ENCODE assay signal across 14 mouse cellular contexts in genomic region chr4:94147964-94148533, GRCm38 (mm10).
"Had no signal": no experiment of that assay in that cellular context is flagged by ENCODE, and none has a peak within 500 bp of the region (broad histone marks: within the 10 kb centered on the region; RNA-seq: fewer than 3 reads in every experiment).

No protein-coding gene starts in this region.

- H3K9ac ChIP-seq: kidney, embryonic 15.5 days; limb, embryonic 13.5 days; liver, embryonic 14.5 days; liver, postnatal 0 days had no signal

- H3K27ac ChIP-seq: kidney, embryonic 15.5 days; limb, embryonic 13.5 days; liver, embryonic 14.5 days had no signal

- ATAC-seq: liver, postnatal 0 days had no signal

- DNase-seq: kidney, postnatal 10 days; kidney, postnatal 36 days; layer of hippocampus, postnatal 36 days; left cerebral cortex, postnatal 4 days; liver, postnatal 0 days; lung, postnatal 14 days; lung, postnatal 4 days; midbrain, embryonic 14.5 days; thymus, adult 18-20 months; thymus, postnatal 36 days had no signal

- H3K4me1 ChIP-seq: kidney, embryonic 15.5 days; limb, embryonic 13.5 days had no signal

- H3K4me2 ChIP-seq: kidney, embryonic 15.5 days; limb, embryonic 13.5 days; midbrain, embryonic 11.5 days had no signal

- H3K9me3 ChIP-seq: kidney, embryonic 15.5 days; limb, embryonic 13.5 days had no signal

- H3K36me3 ChIP-seq: kidney, embryonic 15.5 days; limb, embryonic 13.5 days had no signal

- H3K4me3 ChIP-seq: kidney, embryonic 15.5 days; limb, embryonic 13.5 days had no signal

- H3K27me3 ChIP-seq: kidney, embryonic 15.5 days; limb, embryonic 13.5 days had no signal
